Mouse (Mus musculus) olfactory bulb, adult 2 months (tissue): ENCODE measurements around the gene Dusp18.

Experiments used
- CTCF ChIP-seq: fragments of 200-500 bp; IDR thresholded peaks from 2 replicates; pipeline ENCODE4 v1.5.1; 2012; ENCODE audit warnings: low read depth, mild to moderate bottlenecking, low read length, moderate library complexity; ENCODE audit not compliant: insufficient read depth
- POLR2A ChIP-seq: fragments of 200-500 bp; IDR thresholded peaks from 2 replicates; pipeline ENCODE4 v1.6.1; 2012; ENCODE audit warnings: mild to moderate bottlenecking, low read depth, low read length, moderate library complexity; ENCODE audit not compliant: insufficient read depth

DNA sequence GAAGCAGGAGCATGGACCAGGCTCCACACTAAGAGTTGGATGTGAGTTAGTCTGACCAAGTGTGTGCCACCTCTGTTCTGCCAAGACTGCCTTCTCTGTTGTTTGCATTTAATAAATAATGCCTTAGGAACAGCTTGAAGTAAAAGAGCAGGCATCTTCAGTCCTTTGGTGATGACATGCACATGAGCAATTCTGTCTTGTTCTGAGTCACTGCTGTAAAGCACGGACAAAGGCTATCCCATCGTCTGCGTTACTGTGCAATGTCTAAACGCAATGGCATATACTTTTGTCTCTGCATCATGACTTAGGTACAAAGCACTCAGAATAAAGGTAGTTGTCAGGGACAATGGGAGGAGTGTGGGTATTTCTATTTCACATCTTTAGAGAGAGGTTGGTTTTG, 35.3 kb upstream of the Dusp18 start:
- no peak for TF ChIP-seq CTCF
- TF ChIP-seq POLR2A = no peak
